In the genomic region with DNA sequence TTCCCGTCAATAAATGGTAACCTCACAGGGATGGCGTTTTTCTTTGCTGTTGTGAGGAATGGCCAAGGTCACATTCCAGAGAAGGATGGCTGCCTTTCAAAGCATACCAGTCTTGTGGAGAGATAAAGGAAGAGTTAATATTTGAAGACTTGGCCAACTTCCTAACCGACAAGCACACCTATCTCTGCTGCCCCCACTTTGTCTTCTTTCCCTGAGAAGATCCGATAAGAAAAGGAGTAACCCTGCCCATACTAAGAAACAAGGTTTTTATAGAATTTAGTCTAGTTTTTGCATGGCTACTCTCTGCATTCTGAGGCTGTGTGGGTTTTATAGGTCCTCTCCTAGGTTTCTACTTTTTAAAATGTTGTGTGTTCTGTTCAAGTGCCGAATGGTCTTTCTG, we compare ENCODE assay signal across 18 mouse cellular contexts.
"Had no signal": no experiment of that assay in that cellular context is flagged by ENCODE, and none has a peak within 500 bp of the region (broad histone marks: within the 10 kb centered on the region; RNA-seq: fewer than 3 reads in every experiment).

No protein-coding gene starts in this region.

- H3K4me3 ChIP-seq: liver, embryonic 15.5 days; megakaryocyte, embryonic 14.5 days; midbrain, embryonic 10.5 days; midbrain, embryonic 12.5 days; myocyte; neural tube, embryonic 12.5 days; stomach, embryonic 15.5 days had no signal

- H3K4me2 ChIP-seq: liver, embryonic 15.5 days; lung, embryonic 14.5 days; midbrain, embryonic 12.5 days; neural tube, embryonic 12.5 days; stomach, embryonic 15.5 days had no signal

- DNase-seq: lung, adult 18-20 months; lung, embryonic 14.5 days; lung, postnatal 10 days; lung, postnatal 4 days; midbrain, embryonic 14.5 days; right cerebral cortex, postnatal 14 days; thymus, adult 2 months; thymus, postnatal 25 days; thymus, postnatal 4 days had no signal

- H3K27ac ChIP-seq: liver, embryonic 15.5 days; midbrain, embryonic 10.5 days; midbrain, embryonic 12.5 days; neural tube, embryonic 12.5 days; stomach, embryonic 15.5 days; stomach, postnatal 0 days had no signal

- H3K36me3 ChIP-seq: liver, embryonic 15.5 days; midbrain, embryonic 10.5 days; midbrain, embryonic 12.5 days; neural tube, embryonic 12.5 days; stomach, embryonic 15.5 days had no signal

- H3K9me3 ChIP-seq: liver, embryonic 15.5 days; midbrain, embryonic 10.5 days; midbrain, embryonic 12.5 days; neural tube, embryonic 12.5 days; stomach, embryonic 15.5 days had no signal

- H3K9ac ChIP-seq: liver, embryonic 15.5 days; lung, embryonic 14.5 days; midbrain, embryonic 12.5 days; neural tube, embryonic 12.5 days; stomach, embryonic 15.5 days had no signal

- H3K4me1 ChIP-seq: megakaryocyte, embryonic 14.5 days; midbrain, embryonic 10.5 days; midbrain, embryonic 12.5 days; neural tube, embryonic 12.5 days; stomach, embryonic 15.5 days had no signal

- H3K27me3 ChIP-seq: midbrain, embryonic 12.5 days; neural tube, embryonic 12.5 days; stomach, embryonic 15.5 days had no signal

- ATAC-seq: midbrain, embryonic 16.5 days had no signal
